Mouse (Mus musculus) thymus, postnatal 25 days (tissue): ENCODE measurements around the gene 1700037C18Rik.

Experiments used
- DNase-seq: peaks from one replicate; pipeline ENCODE4 v3.0.0; 2022

The 1700037C18Rik gene

GRCm38 (mm10) chr16:3908537-3909111 lies at the start of gene 1700037C18Rik, which contains the start of gene Cluap1:
Gene 1700037C18Rik (minus strand): TSS chr16:3908689.
Gene Cluap1 (plus strand): TSS chr16:3908801.
- peak; percentile 88 for DNase-seq

DNA sequence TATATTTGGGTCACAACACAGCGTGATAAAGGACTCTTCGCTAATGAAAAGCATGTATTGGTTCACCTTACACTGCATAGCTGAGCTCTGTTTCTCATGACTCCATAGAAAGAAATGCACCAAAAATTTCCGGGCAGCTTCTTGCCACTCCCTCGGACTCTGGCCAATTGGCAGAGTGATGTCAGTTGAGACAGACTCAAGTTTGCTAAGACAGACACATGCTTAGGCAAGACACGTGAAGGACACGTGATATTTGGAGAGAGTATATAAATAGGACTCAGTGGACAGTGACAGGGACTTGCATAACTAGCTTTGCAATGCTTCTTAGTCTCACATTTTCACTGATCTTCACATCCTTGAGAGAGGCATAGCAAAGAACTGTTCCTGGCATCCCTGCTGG lies 47.9 kb upstream of the 1700037C18Rik start:
- DNase-seq: no peak

DNA sequence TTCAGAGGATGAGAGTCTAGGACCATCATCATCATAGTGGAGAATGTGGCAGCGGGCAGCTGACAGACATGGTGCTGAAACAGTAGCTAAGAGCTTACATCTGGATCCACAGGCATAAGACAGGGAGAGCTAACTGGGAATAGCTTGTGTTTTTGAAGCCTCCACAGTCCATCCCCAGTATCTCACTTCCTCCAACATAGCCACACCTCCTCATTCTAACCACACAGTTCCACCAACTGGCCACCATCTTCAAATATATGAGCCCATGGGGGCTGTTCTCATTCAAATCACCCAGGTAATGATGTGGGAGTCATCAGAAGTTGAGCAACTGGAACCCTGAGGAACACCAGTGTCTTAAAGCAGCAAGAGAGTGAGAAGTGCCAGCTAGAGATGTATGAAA lies 42.7 kb upstream of the 1700037C18Rik start:
- DNase-seq: no peak

DNA sequence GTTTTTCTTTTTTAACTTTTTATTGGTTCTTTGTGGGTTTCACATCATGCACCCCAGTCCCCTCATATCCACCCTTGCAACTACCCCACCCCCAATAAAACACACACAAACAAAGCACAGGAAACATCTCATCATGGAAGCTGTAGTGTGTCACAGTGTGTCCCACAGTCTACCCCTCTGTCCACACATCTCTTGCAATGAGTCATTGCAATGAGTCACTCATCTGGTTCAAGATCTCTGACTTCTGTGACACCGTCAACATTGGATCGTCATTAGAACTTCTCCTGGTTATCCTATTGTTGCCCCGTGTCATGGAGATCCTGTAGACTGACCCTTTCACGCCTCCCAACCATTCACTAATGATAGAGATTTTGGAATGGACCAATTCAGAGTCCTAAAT lies 26.2 kb upstream of the 1700037C18Rik start:
- no peak for DNase-seq

GRCm38 (mm10) chr16:3934091-3934490 lies 25.6 kb upstream of the 1700037C18Rik start:
- DNase-seq: no peak

- no peak for DNase-seq
Measured at GRCm38 (mm10) chr16:3933536-3933935, 25.0 kb upstream of the 1700037C18Rik start.

- no peak for DNase-seq
Measured at GRCm38 (mm10) chr16:3929151-3929550, 20.7 kb upstream of the 1700037C18Rik start.

GRCm38 (mm10) chr16:3928582-3928981 lies 20.1 kb upstream of the 1700037C18Rik start:
- DNase-seq: no peak

DNA sequence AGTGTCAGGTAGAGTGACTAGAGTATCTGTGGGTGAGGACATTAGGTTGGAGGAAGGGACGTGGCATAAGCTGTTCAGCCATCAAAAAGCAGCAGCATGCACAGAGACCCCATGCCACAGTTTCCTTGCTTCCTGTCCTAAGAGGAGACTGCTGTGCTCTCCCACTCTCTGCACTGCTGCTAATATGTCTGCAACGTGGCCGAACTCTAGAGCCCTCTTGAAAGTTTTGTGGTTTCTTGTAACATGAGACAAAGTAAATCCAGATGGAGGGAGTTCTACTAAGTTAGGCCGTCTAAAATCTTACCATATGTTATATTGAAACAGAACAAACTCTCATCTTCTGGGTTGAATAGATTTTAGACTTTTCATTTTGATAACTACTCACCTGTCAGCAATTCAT lies 15.5 kb upstream of the 1700037C18Rik start:
- no peak for DNase-seq

- DNase-seq: no peak
Measured at GRCm38 (mm10) chr16:3923515-3923914, 15.0 kb upstream of the 1700037C18Rik start.

GRCm38 (mm10) chr16:3920756-3921155 lies 12.3 kb upstream of the 1700037C18Rik start:
- DNase-seq: no peak

GRCm38 (mm10) chr16:3909118-3909517 lies 629 bp upstream of the 1700037C18Rik start:
- no peak for DNase-seq

- no peak for DNase-seq
Measured at GRCm38 (mm10) chr16:3907471-3907870, 1.0 kb downstream of the 1700037C18Rik start.

DNA sequence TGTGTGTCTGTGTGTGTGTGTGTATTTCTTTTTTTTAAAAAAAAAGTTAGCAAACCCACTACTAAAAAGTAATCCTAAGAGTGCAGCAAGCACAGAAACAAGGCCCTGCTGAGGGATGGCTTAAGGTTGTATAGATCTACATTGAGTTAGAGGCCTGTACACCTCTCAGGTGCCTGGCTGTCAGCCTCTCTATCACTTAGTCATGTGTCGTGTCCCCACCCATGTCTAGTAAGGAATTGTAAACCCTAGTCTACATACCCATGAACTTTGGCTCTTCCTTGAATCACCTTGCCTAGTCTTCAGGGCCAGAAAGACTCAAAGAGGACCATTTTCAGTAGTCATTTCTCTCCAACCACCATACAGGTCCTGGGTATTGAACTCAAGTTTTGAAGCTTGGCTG lies 11.9 kb downstream of the 1700037C18Rik start:
- no peak for DNase-seq

GRCm38 (mm10) chr16:3896046-3896445 lies 12.4 kb downstream of the 1700037C18Rik start:
- DNase-seq: no peak

- peak; percentile 47 for DNase-seq
Measured at GRCm38 (mm10) chr16:3895173-3895792, 13.2 kb downstream of the 1700037C18Rik start.

GRCm38 (mm10) chr16:3893739-3894138 lies 14.8 kb downstream of the 1700037C18Rik start:
- DNase-seq: no peak

- DNase-seq: no peak
Measured at GRCm38 (mm10) chr16:3891621-3892295, 16.7 kb downstream of the 1700037C18Rik start.

DNA sequence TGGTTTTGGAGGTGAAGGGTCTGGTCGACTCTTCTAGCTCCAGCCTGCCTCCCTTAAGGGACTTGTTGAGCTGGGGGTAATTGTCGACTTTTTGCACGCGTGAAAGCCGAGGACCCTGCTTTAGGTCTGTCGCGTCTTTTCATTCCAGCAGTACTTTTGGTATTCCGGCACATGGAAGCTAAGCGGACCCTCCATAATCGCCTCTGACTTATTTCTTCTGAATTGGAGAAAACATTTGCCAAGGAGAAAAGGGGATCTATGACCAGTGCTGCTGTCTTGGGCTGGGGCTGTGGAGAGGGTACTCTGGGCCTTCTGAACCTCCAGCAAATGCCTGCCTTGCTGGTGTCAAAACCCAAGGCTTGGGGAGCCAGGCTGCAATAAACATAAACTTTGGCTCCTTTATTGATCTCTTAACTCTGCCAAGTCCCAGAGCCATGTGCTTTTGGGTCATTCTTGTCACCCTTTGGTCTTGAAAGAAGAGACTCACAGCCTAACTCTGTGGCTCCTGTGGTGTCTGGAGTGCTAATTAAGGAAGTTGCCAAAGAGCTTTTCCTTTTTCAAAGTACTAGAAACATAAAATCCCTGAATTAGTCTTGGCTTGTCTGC lies 23.3 kb downstream of the 1700037C18Rik start:
- DNase-seq: no peak

- DNase-seq: peak; percentile 95
Measured at GRCm38 (mm10) chr16:3884201-3885064, 24.1 kb downstream of the 1700037C18Rik start, which contains the start of the genes Zfp597 and Gm20695. Gene Zfp597 (minus strand): TSS chr16:3884561. Gene Gm20695 (plus strand): TSS chr16:3884648.

DNA sequence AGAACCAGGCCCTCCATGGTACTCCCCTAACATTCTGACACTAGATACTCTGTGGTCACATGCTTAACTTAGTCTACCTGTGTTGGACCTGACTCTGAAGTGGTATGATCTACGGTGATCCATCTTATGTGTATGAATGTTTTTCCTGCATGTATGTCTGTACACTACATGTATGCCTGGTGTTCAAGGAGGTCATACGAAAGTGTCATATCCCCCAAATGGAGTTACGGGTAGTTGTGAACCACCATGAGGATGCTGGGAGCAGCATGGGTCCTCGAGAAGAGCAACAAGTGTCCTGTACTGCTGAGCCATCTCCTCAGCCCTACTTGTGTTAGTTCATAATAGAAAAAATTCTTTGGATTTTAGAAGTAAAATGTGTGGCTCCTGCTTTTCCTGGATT lies 32.1 kb downstream of the 1700037C18Rik start:
- no peak for DNase-seq

- peak; percentile 93 for DNase-seq
Measured at GRCm38 (mm10) chr16:3872216-3873047, 36.1 kb downstream of the 1700037C18Rik start, which contains the start of gene Naa60. Gene Naa60 (plus strand): TSS chr16:3872375.
